Mouse (Mus musculus): ENCODE results near the gene Calm3.
A peak's percentile ranks its signal among the peaks of the same experiment; 100 is the strongest.

DNA sequence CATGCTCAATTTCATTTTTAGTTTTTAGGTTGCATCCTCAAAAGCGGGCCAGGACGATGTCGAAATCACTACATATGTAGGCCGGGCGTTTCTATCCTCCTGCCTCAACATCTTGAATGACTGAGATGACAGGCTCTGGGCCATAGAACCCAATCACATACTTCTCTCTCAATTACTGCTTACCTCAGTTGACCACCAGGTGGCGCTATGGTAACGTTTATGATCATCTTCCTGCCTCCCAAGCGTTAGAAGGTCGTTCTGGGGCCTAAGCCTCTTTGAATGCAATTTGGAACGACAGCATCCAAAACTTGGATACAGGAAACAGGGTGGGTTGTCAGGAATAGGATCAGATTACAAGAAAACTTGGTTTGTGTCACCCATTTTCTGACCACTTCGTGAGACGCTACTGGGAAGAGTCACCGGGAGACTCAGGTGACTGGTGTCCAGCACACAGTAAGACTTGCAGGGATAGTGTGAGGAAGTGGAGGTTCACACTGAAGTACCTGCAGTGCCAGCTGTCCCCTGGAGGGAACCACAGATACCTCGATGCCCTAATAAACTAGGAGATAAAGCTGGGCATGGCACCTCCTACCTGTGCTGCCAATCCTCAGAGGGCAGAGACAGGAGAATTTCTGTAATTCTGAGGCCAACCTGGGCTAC is 8.2 kb upstream of the Calm3 start:
- TF ChIP-seq SMC3 (IDR thresholded peaks at IDR 0.05; ENCODE audit: low read depth, low read length) (peak; percentile 90), POLR2AphosphoS2 (IDR thresholded peaks at IDR 0.05; ENCODE audit: low read depth, low read length) (no peak), RAD21 (IDR thresholded peaks at IDR 0.05; ENCODE audit: low read depth, low read length) (peak; percentile 85), CTCF (conservative IDR thresholded peaks at IDR 0.05 in 1 of 2, IDR thresholded peaks at IDR 0.05 in 1 of 2; ENCODE audit: low read depth in 2 of 2, low read length in 2 of 2) (peak; percentile 83 to 96), UBTF (IDR thresholded peaks at IDR 0.05; ENCODE audit: low read depth, low read length) (no peak), KAT2A (IDR thresholded peaks at IDR 0.05; ENCODE audit: insufficient replicate concordance, low read length) (no peak)

Measured in CH12.LX (cell line).